Mouse (Mus musculus) erythroblast, embryonic 14.5 days (primary cell): ENCODE results near the gene Lman1l.

Experiments used
- GATA1 ChIP-seq: IDR thresholded peaks from 2 replicates; pipeline ENCODE4 v1.6.1; 2012; ENCODE audit warnings: low read length, inconsistent platforms, mixed read lengths
- TAL1 ChIP-seq: IDR thresholded peaks from 3 replicates; pipeline ENCODE4 v1.6.1; 2012; ENCODE audit warnings: low read length, inconsistent platforms, mixed read lengths

GRCm38 (mm10) chr9:57561711-57562099 lies 58.9 kb downstream of the Lman1l start:
- TF ChIP-seq GATA1 (no peak), TAL1 (no peak)
